Mouse (Mus musculus): ENCODE measurements around the gene Rnf168. TPM values are rescaled to one million over a fixed set of nuclear protein-coding genes. Genes with fewer than 3 reads are reported as not detected.
"Not testable (repeated sequence)": the region's sequence is repeated elsewhere in the genome, so short reads cannot be mapped to it uniquely, and the experiment has no call there.

Gene Rnf168
- total RNA-seq (2021): 10 to 100 TPM in 1 of 2 experiments, 1 to 10 TPM in 1; 9.8 to 10.5 TPM
- long read RNA-seq, experiment 1, partial matches to known transcripts: 0 of 1 reads
- long read RNA-seq, experiment 1, other reads (novel, unspliced or antisense): 1 of 1 reads
- long read RNA-seq, experiment 2, partial matches to known transcripts: 0 of 1 reads
- long read RNA-seq, experiment 2, other reads (novel, unspliced or antisense): 1 of 1 reads

DNA sequence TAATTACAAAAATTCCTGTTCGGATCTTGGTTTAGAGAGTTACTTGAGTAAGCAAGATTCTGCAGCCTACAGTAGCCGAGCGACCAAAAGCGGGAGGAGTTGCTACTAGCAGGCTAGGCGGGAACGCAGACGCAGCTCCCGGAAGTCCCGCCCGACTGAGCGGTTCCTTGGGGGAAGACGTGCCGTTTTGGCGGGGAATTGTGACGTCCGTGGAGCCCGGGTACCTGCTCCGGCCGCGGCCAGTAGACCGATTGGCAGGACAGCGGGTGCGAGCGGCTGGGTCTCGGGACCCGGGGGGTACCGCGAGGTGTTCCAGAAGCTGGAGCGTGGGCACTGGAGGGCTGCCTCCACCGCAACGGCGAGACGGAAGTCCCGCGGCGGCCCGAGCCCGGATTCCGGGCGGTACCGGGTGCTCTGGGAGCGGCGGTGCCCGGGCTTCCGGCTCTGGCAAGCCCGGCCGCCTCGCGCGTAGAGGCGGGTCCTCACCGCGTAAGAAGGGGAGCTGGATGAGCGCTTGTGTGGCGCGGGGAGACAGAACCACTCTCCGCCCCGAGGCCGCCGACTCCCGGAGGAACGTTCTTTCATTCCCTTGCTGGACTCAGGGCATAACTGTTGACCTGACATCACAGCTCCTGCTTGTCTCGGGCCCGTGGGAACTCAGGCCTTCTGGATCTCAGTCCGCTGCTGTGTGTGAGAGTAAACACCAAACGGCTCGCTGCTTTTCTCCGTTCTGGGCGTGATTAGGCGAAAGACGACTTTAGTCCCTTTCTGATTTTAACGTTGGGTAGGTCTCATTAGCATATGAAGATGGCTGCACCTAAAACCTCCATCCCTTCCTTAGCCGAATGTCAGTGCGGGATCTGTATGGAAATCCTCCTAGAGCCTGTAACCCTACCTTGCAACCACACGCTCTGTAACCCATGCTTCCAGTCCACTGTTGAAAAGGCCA is at the start of gene Rnf168:
TSS of gene Rnf168 (plus strand) at position 152 of the 949 bp plus-strand sequence.
- DNase-seq: peak; percentile 89

DNA sequence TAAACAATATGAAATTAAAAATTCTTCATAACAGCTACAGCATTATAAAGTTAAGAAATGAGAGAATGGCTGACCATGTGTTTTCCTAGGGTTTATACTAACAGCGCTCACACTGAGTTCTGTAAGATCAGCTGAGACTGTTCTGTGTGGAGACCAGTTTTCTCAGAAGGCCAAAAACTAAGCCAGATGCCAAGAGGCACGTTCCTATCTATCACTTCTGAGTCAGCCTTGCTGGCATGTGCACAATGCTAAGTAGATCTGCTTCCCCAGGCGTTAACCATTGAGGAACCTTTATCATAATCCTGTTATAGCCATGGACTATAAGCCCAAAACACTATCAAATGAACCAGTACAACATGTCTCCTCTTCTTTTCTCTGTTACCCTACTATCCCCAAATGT is 45.2 kb upstream of the Rnf168 start:
- not testable (repeated sequence) for DNase-seq

DNA sequence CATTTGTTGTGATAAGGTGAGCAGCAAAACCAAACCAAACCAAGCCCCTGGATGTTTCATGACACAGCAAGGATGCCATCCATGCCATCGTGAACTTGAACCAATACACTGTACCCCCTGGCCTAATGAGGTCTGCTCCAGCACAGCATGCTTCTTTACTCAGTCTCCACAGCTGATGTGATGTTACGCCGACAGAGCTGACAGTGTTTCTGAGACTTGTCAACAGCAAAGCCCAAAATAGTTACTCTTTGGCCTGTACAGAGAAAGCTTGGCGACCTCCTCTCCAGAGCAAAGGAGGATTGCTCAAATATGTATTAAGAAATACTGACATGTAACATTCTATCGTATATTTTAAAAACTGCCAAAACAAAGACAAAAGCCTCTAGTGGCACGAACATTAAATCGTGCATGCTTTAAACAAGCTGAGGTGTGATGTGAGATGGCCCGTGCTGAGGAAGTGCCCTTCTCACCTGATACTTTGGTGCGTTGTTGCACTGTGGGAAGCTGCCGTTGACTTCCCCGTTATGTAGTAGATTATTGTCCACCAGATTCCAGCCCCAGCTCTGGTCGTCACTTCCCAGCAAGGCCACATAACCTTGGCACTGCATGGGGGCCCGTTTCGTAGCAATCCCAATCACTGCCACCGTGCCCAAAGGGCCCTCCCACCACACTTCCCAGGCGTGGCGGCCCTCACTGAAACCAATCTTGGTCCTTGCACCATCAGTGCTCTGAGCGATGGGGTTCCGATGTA is 39.2 kb upstream of the Rnf168 start:
- DNase-seq: no peak

GRCm38 (mm10) chr16:32239428-32240312 is 37.6 kb upstream of the Rnf168 start:
- DNase-seq: no peak

GRCm38 (mm10) chr16:32243901-32244300 is 33.4 kb upstream of the Rnf168 start:
- DNase-seq: no peak

DNA sequence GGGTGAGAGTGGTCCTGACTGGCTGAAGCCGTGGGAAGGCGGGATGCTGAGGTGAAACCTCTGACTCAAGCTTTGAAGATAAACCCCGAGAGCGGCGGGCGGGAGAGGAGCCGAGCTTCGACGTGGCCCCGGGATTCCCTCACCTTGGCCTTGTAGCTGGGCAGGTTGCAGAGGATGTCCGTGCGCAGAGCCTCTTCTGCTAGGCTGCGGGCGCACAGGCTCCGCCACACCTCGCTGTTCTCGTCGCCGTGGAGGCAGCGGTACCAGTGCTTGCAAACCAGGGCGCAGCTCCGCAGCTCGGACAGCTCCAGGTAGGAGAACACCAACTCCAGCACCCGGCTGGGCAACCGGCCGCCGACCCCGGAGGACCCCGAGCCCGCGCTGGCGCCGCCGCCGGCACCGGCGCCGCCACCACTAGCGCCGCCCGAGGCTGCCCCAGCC is 30.9 kb upstream of the Rnf168 start:
- DNase-seq: peak; percentile 31

DNA sequence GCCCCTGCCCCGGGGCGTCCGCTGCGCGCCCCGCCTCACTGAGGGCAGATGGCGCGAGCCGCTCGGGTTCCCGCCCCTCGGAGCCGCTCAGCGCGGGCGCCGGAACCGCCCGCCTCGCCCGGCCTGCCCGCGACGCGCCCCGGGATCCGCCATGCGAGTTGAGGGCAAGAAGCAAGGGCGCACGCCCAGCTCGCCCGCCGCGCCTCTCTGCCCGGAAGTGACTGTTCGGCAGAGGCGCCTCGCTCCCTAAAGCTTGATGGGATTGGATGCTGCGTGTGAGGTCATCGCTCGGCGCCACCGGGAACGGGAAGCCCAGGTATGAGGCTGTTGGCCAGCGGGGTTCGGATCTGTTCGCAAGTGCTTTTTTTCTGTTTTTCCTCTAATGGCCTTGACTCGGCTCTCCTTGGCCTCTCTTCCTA is 30.3 kb upstream of the Rnf168 start, which contains the start of the genes Fbxo45 and Wdr53:
TSS of gene Fbxo45 (minus strand) at position 207 of the 419 bp plus-strand sequence.
TSS of gene Wdr53 (plus strand) at position 276 of the 419 bp plus-strand sequence.
- DNase-seq: peak; percentile 97

DNA sequence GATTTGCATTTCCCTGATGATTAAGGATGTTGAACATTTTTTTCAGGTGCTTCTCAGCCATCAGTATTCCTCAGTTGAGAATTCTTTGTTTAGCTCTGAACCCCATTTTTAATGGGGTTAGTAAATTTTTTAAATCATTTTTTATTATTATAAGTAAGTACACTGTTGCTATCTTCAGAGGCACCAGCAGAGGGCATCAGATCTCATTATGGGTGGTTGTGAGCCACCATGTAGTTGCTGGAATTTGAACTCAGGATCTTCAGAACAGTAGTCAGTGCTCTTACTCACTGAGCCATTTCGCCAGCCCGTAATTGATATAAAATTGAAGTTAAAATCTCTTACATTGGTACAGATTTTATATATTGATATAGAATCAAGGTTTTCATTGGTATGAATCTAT is 13.0 kb upstream of the Rnf168 start:
- not testable (repeated sequence) for DNase-seq

- DNase-seq: peak; percentile 63
These were observed 6.0 kb upstream of the Rnf168 start, which contains the start of gene Smco1 for GRCm38 (mm10) chr16:32271291-32271690. Gene Smco1, plus strand, starts transcription at chr16:32271468.

GRCm38 (mm10) chr16:32273338-32273737 is 3.9 kb upstream of the Rnf168 start:
- no peak for DNase-seq

DNA sequence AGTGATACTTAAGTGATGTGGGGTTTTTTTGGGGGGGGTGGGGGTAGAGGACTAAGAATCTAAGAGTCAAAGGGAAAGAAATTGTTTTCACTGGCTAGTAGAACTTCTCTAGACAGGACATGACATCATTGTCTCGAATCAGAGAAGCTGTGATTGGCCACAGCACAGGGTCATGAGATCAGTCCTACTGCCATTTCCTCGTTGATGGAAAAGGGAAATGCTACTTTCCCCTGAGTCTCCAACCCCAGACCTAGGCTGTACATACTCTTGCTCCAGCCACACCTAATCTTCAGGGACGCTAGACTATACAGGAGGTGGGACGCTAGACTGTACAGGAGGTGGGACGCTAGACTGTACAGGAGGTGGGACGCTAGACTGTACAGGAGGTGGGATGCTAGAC is 2.2 kb upstream of the Rnf168 start:
- DNase-seq: no peak

GRCm38 (mm10) chr16:32275830-32276229 is 1.4 kb upstream of the Rnf168 start:
- no peak for DNase-seq

DNA sequence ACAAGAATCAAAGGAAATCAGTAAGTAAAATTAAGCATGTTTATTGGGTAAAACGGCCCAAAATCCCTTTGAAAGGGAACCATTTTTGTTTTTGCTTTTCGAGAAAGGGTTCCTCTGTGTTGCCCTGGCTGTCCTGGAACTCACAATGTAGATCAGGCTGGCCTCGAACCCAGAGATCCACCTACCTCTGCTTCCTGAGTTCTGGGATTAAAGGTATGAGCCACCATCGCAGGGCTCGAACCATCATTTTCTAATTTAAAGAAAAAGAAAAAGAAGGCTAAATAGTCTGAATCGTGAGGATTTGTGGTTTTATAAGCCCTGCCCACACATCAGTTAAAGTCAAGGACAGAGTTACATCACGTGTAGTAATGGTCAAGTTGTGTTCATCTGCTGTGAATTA is 1.1 kb downstream of the Rnf168 start:
- no peak for DNase-seq

DNA sequence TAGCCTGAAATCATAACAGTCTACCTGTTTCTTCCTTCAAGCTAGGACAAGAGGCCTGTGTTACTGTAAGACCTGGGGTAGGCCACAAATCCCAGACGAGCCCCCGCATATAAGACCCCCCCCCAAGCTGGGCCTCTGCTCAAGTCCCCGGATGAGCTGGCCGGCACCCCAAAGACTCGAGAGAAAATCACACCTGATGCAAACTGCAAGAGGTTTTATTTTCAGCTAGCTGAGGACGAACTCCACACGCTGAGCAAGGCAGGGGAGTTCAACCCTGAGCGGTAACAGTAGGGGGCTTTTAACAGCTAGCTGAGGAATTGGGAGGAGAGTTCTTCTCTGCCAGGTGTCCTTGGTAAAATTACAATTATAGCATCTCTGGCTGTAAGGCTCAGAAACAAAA is 3.0 kb downstream of the Rnf168 start:
- DNase-seq: no peak

DNA sequence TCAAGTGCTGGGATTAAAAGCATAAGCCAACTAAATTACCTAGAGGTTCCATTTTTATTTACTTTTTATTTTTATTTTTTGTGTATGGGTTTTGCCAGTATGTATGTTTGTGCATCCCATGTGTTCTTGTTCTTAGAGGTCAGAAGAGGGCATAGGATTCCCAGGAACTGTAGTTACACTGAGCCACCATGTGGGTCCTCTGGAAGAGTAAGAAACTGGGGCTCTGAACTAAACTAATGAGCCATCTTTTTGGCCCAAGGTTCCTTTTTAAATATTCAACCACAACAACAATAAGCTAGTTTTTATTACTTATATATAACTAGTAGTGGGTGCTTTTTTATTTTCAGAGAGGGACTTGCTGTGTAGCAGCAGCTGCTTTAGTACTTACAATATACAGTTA is 5.3 kb downstream of the Rnf168 start:
- DNase-seq: no peak

- no peak for DNase-seq
These were observed 14.6 kb downstream of the Rnf168 start for GRCm38 (mm10) chr16:32291821-32292220.

GRCm38 (mm10) chr16:32299617-32300016 is 22.4 kb downstream of the Rnf168 start:
- not testable (repeated sequence) for DNase-seq

DNA sequence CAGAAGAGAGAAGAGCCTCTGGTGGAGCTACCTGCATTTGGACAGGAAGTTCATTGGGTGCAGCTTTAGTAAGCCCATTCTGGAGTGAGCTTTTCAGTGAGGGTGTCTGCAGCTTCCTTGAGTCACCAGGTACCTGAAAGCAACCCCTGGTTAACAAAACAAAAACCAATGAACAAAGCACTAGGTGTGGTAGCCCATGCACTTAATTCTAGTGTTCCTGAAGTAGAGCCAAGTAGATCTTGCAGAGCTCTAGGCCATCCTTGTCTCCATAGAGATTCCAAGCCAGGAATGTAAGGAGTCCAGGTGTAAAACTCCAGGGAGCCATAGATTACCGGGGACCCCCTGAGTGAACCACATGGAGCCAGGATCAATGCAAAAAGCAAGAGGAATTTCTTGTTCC is 25.8 kb downstream of the Rnf168 start:
- no peak for DNase-seq

DNA sequence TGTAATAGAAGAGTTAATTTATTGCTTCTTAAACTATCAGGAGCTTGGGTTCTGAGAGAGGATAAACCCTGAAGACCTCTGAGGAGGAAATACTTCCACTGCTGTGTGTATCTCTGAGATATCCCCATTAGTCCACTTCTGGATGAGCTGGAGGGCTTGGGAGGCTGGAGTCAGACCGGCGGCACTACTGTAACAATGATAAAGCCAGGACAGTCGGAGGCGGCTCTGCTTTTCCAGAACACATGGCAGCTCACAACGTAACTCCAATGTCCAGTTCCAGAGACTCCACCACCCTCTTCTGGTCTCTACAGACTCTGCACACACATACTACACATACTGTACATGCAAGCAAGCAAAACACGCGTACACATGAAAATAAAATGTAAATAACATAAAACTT is 26.6 kb downstream of the Rnf168 start:
- no peak for DNase-seq

DNA sequence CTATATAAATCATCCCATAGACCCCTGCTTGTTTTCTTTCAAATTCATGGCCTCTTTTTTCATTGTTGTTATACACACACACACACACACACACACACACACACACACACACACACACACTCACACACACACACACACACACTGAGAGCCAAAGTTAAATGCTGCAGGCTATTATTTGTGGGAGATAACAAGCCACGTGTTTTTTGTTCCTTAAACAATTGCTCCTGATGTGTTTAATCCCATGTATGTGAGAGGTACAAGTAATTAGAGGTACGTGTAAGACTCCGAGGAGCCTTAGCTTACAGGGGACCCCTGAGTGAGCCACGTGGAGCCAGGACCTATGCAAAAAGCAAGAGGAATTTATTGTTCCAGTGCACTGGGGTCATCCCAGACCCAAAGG is 34.7 kb downstream of the Rnf168 start:
- no peak for DNase-seq

DNA sequence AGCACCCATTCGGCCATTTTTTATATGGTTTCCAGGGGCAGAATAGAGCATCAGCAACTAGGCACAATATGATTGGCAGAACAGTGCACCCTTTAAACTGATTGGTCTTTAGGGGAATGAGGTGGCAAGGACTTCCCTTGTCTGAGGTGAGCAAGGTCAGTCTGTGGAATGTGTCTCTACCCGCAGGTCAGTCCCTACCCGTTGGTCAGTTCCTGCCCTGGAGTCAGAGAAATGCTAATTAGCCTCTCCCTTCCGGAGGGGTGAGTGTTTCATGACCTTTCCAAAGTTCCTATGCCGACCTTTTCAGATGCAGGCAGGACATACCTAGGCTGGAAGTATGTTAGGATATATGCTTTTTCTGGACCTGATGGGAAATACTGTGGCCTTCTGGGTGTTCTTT is 35.1 kb downstream of the Rnf168 start:
- no peak for DNase-seq

Measured in gastrocnemius, postnatal 25 days (tissue).